Mouse (Mus musculus) spleen, adult 2 months (tissue): ENCODE measurements around the gene Armh4.

ENCODE experiments used
- CTCF ChIP-seq: fragments of 200-500 bp; IDR thresholded peaks from 2 replicates; pipeline ENCODE4 v1.5.1; 2011; ENCODE audit warnings: mild to moderate bottlenecking, inconsistent platforms; ENCODE audit not compliant: insufficient read depth, insufficient read length, insufficient replicate concordance; ENCODE audit errors: extremely low read depth
- POLR2A ChIP-seq: fragments of 200-500 bp; IDR thresholded peaks from 2 replicates; pipeline ENCODE4 v1.6.1; 2011; ENCODE audit warnings: low read depth, low read length, inconsistent platforms

DNA sequence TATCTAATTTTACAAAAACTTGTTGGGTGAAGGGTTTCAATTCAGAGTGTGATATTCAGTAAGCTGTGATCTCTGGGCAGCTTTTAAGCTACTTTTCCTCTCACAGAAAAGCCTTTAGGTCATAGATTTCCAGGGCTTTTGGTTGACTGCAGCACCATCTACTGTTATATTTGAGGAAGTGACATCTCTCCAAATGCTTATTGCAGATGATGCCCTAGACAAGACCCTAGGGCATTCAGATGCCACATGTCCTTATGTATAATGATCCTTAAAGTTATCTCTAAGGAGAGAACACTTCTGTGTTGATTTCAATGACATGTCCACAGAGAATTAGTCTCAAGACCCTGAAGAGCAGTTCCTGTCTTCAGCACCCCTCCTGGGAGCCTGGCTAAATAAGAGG is 49.2 kb downstream of the Armh4 start:
- no peak for TF ChIP-seq CTCF
- TF ChIP-seq POLR2A = no peak
